Mouse (Mus musculus) limb, embryonic 15.5 days (tissue): ENCODE results near the gene Slc6a13. TPM values are rescaled to one million over a fixed set of nuclear protein-coding genes. Genes with fewer than 3 reads are reported as not detected.

Experiments used
- ATAC-seq: fragments of 200-750 bp; cut with Nextera tagmentation; 2 replicates; pipeline ENCODE4 v1.8.0; 2017; ENCODE audit warnings: low read depth, moderate TSS enrichment; ENCODE audit not compliant: insufficient number of reproducible peaks, low FRiP score, low TSS enrichment
- H3K27ac ChIP-seq: fragments of 300-500 bp; sonication (generic); 2 replicates; pipeline ENCODE4 v1.5.1; 2015; ENCODE audit warnings: moderate library complexity, mild to moderate bottlenecking, inconsistent platforms
- H3K27me3 ChIP-seq: fragments of 300-500 bp; sonication (generic); 2 replicates; pipeline ENCODE4 v1.6.1; 2015; ENCODE audit warnings: inconsistent platforms
- H3K36me3 ChIP-seq: fragments of 300-500 bp; sonication (generic); 2 replicates; pipeline ENCODE4 v1.6.1; 2015; ENCODE audit warnings: inconsistent platforms
- H3K4me1 ChIP-seq: fragments of 300-500 bp; sonication (generic); 2 replicates; pipeline ENCODE4 v1.6.1; 2015; ENCODE audit warnings: inconsistent platforms
- H3K4me2 ChIP-seq: fragments of 300-500 bp; sonication (generic); 2 replicates; pipeline ENCODE4 v1.6.1; 2015; ENCODE audit warnings: mild to moderate bottlenecking, inconsistent platforms
- H3K4me3 ChIP-seq: fragments of 300-500 bp; sonication (generic); 2 replicates; pipeline ENCODE4 v1.5.1; 2015; ENCODE audit warnings: mild to moderate bottlenecking, inconsistent platforms
- H3K9ac ChIP-seq: fragments of 300-500 bp; sonication (generic); 2 replicates; pipeline ENCODE4 v1.6.1; 2015; ENCODE audit warnings: inconsistent platforms
- H3K9me3 ChIP-seq: fragments of 300-500 bp; sonication (generic); 2 replicates; pipeline ENCODE4 v1.6.1; 2016; ENCODE audit warnings: inconsistent platforms
- WGBS: fragments of 180-500 bp; shearing (Covaris S2); methylation state at CpG from one replicate; pipeline ENCODE4 v1.1.7; 2015; 5-methylcytosine and 5-hydroxymethylcytosine counted together
- polyA plus RNA-seq: library from polyadenylated mRNA; unstranded; fragments of >200 nt; fragmentation: Nextera tagmentation; extraction: Ambion mirVana; gene quantifications from 2 replicates; pipeline ENCODE4 v1.2.1, GENCODE M21; 2015

Gene Slc6a13
- polyA plus RNA-seq, 1 experiment from 2014 or later, result 2.3 TPM

DNA sequence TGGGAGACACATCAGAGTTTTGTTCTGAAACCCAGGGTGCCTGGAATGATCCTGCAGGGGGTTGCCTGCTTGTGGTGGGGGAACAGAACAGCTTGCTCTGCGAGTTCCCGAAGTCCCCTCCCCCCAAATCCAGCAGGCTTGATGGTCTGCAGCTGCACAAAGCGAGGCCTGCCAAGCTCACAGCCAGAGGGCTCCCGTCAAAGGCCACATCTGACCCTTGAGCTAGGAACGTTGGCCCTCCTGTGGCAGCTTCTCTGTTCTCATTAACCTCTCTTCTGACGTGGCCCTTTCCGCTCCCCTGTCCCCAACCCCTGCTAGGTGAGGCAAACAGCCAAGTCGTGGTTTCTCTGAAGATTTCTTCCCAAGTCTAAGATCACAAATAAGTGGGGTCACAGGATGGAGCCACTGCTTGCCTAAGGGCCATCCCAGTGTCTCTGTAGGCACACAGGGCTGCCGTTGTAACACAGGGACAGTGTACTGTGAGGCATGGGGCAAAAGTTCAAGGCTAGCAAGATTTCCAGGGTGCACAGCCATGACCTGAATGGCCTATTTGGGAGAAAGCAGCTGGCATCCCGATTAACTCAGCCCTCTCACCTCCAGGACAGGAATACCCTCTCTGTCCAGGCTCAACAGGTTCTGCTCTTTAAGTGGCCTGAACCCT is 30.0 kb downstream of the Slc6a13 start:
- Histone ChIP-seq H3K9me3 (no peaks in the 10 kb centered on the region), H3K36me3 (no peaks in the 10 kb centered on the region), H3K4me2 (no peak overlapping the region), H3K4me3 (no peak overlapping the region), H3K27me3 (no peaks in the 10 kb centered on the region), H3K27ac (no peak overlapping the region), H3K4me1 (peaks cover 21% of the 10 kb centered on the region), H3K9ac (no peak overlapping the region)
- ATAC-seq, result no peak
- 18% methylated on average over 10 of the region's 10 CpGs for WGBS

DNA sequence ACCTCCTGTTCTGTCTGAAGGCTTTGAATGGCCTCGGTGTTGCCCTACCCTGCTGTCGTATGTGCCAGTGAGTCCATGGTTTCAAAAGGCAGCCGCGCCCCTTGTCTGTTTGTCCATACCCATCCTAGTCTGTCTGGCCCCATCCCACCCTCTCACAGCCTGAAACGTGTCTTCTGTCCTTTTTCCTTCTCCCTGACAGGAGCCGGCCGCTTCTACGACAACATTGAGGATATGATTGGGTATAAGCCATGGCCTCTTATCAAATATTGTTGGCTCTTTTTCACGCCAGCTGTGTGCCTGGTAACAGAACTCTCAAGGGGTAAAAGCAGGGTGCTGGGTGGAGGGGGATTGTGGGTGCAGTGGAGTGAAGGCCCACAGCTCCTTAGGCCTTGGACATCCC is 35.8 kb downstream of the Slc6a13 start:
- 85% methylated on average over 9 of the region's 9 CpGs for WGBS
- no peaks in the 10 kb centered on the region for H3K36me3 ChIP-seq
- no peaks in the 10 kb centered on the region for H3K9me3 ChIP-seq
- no peak overlapping the region for H3K4me2 ChIP-seq
- H3K9ac ChIP-seq, result no peak overlapping the region
- H3K27me3 ChIP-seq, result no peaks in the 10 kb centered on the region
- no peak overlapping the region for H3K4me3 ChIP-seq
- H3K4me1 ChIP-seq, result no peaks in the 10 kb centered on the region
- ATAC-seq, result no peak
- no peak overlapping the region for H3K27ac ChIP-seq

DNA sequence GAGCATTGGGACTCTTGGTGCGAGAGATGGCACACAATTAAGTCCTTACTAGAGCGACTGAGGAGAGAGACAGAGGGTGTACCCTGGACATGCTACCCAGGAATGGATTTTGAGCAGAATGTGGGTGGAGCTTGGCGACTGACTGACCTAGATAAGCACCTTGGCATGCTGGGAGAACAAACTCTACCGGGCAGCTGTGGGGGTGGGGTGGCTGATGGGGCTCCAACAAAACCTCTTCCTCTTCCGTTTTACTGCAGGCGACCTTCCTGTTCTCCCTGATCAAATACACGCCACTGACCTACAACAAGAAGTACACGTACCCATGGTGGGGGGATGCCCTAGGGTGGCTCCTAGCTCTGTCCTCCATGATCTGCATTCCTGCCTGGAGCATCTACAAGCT is 36.5 kb downstream of the Slc6a13 start:
- no peak overlapping the region for H3K4me2 ChIP-seq
- ATAC-seq, result no peak
- H3K9ac ChIP-seq, result no peak overlapping the region
- H3K36me3 ChIP-seq, result no peaks in the 10 kb centered on the region
- no peaks in the 10 kb centered on the region for H3K4me1 ChIP-seq
- 66% methylated on average over 8 of the region's 8 CpGs for WGBS
- H3K27me3 ChIP-seq, result no peaks in the 10 kb centered on the region
- no peak overlapping the region for H3K27ac ChIP-seq
- H3K4me3 ChIP-seq, result no peak overlapping the region
- H3K9me3 ChIP-seq, result no peaks in the 10 kb centered on the region

DNA sequence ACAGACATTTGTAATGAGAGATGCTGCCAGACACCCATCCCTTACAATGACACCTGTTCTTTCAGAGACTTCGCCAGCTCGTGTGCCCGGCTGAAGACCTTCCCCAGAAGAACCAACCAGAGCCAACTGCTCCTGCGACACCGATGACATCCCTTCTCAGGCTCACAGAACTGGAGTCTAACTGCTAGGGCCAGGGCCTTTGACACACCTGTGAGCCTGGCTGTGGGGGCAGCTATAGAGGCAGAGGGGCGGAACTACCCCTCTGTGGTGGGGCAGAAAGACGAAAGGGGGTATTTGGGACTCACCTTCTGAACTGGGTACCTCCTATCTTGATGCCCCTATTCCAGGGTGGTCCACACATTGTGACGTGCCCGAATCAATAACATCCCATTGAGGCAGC is 37.2 kb downstream of the Slc6a13 start:
- Histone ChIP-seq H3K4me1 (no peaks in the 10 kb centered on the region), H3K4me2 (no peak overlapping the region), H3K4me3 (no peak overlapping the region), H3K9ac (no peak overlapping the region), H3K27ac (no peak overlapping the region), H3K9me3 (no peaks in the 10 kb centered on the region), H3K27me3 (no peaks in the 10 kb centered on the region), H3K36me3 (no peaks in the 10 kb centered on the region)
- 94% methylated on average over 9 of the region's 9 CpGs for WGBS
- no peak for ATAC-seq

DNA sequence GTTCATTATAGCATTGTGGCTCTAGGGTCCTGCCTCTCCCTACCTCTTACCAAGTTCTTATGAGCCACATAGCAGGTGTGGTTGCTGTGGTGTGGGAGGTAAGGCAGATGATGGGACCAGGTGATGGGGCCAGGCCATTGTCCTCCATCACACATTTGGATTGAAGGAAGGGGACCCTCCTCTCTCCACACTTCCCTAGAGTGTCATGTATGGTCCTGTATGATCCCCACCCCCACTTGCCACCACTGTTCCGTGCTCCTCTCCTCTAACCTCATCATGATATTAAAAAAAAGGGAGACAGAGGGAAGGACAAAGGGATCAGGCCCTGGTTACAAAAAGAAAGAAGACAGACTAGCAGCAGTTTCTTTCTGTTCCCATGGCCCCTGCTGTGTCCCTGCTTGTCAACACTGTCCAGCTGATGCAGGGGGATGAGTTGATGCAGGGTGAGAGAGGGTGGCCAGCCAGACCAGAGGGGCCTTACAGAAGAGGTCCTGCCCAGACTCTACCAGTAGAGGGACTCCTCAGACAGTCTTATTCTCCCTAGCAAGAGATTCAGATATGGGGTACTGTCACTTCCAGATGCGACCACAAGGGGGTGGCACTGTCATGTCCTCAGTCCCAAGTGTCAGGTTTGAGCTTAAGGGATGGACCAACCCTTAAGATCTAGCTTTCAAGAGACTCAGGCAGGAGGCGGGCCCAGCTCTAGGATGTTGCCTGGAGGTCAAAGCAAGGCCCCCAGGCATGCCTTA is 37.9 kb downstream of the Slc6a13 start:
- H3K36me3 ChIP-seq, result no peaks in the 10 kb centered on the region
- WGBS, result 24% methylated on average over 3 of the region's 3 CpGs
- no peak overlapping the region for H3K9ac ChIP-seq
- no peak overlapping the region for H3K4me2 ChIP-seq
- no peak for ATAC-seq
- no peak overlapping the region for H3K27ac ChIP-seq
- H3K4me3 ChIP-seq, result no peak overlapping the region
- H3K27me3 ChIP-seq, result no peaks in the 10 kb centered on the region
- H3K4me1 ChIP-seq, result no peaks in the 10 kb centered on the region
- H3K9me3 ChIP-seq, result no peaks in the 10 kb centered on the region

DNA sequence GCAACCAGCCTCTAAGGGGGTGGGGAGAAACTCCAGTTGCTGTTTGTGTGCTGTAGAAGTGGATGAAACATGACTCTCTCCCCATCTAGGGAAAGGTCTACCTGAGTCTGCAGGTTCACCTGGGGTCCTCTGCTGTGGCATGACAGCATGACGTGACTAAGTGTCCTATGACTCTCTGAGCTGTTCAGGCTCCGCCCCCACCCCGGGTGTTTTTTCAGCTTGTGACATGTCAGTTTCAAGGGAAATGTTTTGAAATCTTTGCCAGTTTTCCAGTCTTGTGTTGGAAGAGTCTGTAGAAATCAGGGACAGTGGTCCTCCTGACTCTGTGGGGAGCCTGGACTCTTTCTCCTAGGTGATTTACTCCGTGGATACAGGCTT is 38.5 kb downstream of the Slc6a13 start:
- H3K36me3 ChIP-seq, result no peaks in the 10 kb centered on the region
- H3K4me1 ChIP-seq, result no peaks in the 10 kb centered on the region
- H3K9me3 ChIP-seq, result no peaks in the 10 kb centered on the region
- H3K27ac ChIP-seq, result no peak overlapping the region
- 38% methylated on average over 4 of the region's 4 CpGs for WGBS
- no peak overlapping the region for H3K4me3 ChIP-seq
- no peaks in the 10 kb centered on the region for H3K27me3 ChIP-seq
- H3K4me2 ChIP-seq, result no peak overlapping the region
- no peak overlapping the region for H3K9ac ChIP-seq
- ATAC-seq, result no peak

DNA sequence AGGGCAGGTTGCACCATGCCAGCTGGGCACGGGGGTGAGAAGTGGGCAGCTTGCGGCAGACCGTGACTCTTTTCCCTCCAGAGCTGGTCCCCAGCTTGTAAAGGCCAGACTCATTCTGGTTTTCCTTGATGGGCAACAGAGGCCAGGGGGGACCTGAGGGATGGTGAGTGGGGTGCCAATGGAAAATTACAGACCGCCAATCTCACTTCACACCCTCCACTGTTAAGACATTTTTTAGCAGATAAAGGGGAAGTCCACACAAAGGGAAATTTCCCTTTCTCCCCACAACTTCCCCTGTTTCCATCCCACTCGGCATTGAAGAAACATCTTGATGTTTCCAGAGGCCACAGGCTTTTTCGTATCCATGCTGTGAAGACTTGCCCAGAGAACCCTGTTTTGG is 41.6 kb downstream of the Slc6a13 start:
- no peak for ATAC-seq
- H3K9me3 ChIP-seq, result no peaks in the 10 kb centered on the region
- H3K27me3 ChIP-seq, result no peaks in the 10 kb centered on the region
- no peak overlapping the region for H3K27ac ChIP-seq
- 83% methylated on average over 6 of the region's 6 CpGs for WGBS
- no peak overlapping the region for H3K4me2 ChIP-seq
- no peak overlapping the region for H3K9ac ChIP-seq
- H3K4me1 ChIP-seq, result no peaks in the 10 kb centered on the region
- no peak overlapping the region for H3K4me3 ChIP-seq
- no peaks in the 10 kb centered on the region for H3K36me3 ChIP-seq

DNA sequence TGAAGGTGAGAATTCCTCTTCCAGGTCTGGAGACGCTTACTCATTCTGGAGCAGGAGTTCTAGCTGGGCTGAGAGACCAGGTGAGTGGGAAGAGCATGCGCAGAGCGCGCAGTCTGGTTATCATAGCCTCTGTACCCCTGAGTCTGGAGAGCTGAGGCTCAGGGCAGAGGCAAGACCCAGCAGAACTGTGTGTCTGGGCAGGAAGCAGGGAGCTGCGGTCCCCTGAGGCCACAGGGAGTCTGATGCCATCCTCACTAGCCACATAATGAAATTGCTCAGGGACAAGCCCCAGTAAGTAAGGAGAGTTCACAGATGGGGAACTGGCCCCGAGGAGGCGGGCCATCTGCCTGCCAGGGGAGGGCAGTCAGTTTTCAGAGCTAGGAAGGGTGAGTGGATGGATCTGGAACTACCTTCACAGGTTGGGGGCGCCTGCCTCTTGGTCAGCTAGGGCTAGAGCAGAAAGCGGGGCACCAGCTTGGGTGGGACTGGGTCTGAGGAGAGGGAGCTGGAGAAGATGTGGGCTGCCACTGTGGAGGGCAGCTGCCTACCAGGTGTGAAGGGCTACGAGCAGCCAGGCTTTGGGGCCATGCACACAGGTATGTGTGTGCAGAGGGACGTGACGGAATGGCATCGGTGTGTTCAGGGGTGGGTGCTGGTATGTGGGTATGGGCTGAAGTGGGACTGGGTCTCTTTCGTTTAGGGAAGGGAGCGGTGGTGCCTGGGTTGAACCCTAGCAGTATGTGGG is 43.2 kb downstream of the Slc6a13 start, which contains the start of gene Slc6a12:
Slc6a12 (plus strand) TSS at position 51 of the 745 bp plus-strand sequence.
- H3K36me3 ChIP-seq, result no peaks in the 10 kb centered on the region
- H3K4me2 ChIP-seq, result no peak within 1 kb of the TSS
- no peaks in the 10 kb centered on the region for H3K9me3 ChIP-seq
- no peak within 1 kb of the TSS for H3K9ac ChIP-seq
- H3K27me3 ChIP-seq, result no peaks in the 10 kb centered on the region
- H3K27ac ChIP-seq, result no peak within 1 kb of the TSS
- no peak within 1 kb of the TSS for H3K4me3 ChIP-seq
- WGBS, result 69% methylated on average over 15 of the region's 15 CpGs
- ATAC-seq, result no peak
- no peaks in the 10 kb centered on the region for H3K4me1 ChIP-seq

DNA sequence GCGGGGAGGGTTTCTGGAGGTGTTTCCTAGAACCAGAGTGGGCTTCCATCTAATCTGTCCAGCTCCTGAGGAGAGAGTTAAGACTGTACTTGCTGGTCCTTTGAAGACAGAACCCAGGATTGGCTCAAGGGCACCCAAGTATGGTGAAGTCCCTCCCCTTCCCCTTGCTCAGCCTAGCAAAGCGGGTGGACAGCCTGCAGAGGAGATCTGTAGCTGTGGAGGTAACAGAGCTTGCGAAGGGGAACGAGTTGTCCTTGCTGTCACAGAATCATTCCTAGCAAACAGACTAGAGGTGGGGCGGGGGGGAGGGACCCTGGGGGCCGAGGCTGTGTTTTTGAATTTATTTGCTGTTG is 43.7 kb downstream of the Slc6a13 start:
- no peak for ATAC-seq
- Histone ChIP-seq H3K27ac (no peak overlapping the region), H3K4me3 (no peak overlapping the region), H3K27me3 (no peaks in the 10 kb centered on the region), H3K4me2 (no peak overlapping the region), H3K9ac (no peak overlapping the region), H3K4me1 (no peaks in the 10 kb centered on the region), H3K9me3 (no peaks in the 10 kb centered on the region), H3K36me3 (no peaks in the 10 kb centered on the region)
- 69% methylated on average over 6 of the region's 6 CpGs for WGBS

DNA sequence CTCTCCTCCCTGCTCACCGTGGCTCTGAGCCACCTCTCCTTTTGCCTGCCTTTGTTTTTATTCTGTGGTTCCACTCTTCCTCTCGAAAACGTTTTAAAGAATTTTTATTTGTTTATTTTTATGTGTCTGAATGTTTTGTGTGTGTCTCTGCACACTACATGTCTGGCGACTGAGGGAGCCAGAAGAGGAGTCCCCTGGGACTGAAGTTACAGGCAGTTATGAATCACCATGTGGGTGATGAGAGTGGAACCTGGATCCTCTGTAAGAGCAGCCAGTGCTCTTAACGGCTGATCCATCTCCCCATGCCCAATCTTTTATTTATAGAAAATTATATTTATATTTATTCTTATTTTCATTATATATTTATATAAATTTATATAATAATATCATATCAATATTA is 44.3 kb downstream of the Slc6a13 start:
- whole genome bisulfite sequencing, result 42% methylated on average over 5 of the region's 5 CpGs
- Histone ChIP-seq H3K27ac (no peak overlapping the region), H3K4me1 (no peaks in the 10 kb centered on the region), H3K27me3 (no peaks in the 10 kb centered on the region), H3K9me3 (no peaks in the 10 kb centered on the region), H3K4me3 (no peak overlapping the region), H3K9ac (no peak overlapping the region), H3K4me2 (no peak overlapping the region), H3K36me3 (no peaks in the 10 kb centered on the region)
- ATAC-seq, result no peak

DNA sequence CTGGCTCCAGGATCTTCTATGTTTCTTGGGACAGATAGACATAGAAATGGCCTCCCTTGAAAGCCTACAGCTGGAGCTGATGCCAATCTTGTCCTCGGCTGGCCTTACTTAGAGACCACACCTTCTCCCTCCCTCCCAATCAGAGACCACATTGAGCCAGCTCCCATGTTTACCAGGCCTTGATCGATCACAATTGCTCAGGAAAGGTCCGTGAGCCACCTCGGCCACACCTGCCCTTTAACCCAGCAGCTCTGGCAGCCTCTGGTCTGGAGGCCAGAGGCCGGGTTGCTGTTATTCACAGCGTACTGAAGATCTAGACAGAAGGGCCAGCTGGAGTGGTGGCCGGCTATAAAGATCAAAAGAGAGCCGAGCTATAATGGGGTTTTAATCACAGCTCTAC is 46.4 kb downstream of the Slc6a13 start:
- no peaks in the 10 kb centered on the region for H3K36me3 ChIP-seq
- no peak overlapping the region for H3K4me2 ChIP-seq
- H3K27ac ChIP-seq, result no peak overlapping the region
- ATAC-seq, result no peak
- H3K4me1 ChIP-seq, result no peaks in the 10 kb centered on the region
- H3K9me3 ChIP-seq, result no peaks in the 10 kb centered on the region
- no peak overlapping the region for H3K9ac ChIP-seq
- no peak overlapping the region for H3K4me3 ChIP-seq
- 17% methylated on average over 8 of the region's 8 CpGs for WGBS
- H3K27me3 ChIP-seq, result no peaks in the 10 kb centered on the region

DNA sequence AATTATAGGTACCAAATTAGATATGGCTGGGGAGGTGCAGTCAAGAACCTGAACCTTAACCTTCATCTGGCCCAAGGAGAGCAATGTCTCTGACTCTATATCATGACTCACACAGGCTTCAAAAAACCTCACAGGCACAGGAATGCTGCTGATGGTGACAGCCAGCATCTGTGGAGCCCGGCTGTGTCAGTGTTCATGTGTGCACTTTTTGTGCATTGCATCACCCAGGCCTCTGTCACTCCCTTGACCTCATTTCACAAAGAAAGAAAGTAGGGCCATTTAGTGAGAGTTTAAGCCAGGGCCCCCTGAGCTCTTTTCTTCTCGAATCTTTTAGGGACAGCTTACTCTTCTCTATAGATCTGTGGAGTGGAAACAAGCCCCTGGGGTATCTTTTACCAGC is 52.2 kb downstream of the Slc6a13 start:
- Histone ChIP-seq H3K4me1 (no peaks in the 10 kb centered on the region), H3K36me3 (no peaks in the 10 kb centered on the region), H3K9ac (no peak overlapping the region), H3K4me3 (no peak overlapping the region), H3K27me3 (no peaks in the 10 kb centered on the region), H3K9me3 (no peaks in the 10 kb centered on the region), H3K27ac (no peak overlapping the region), H3K4me2 (no peak overlapping the region)
- 42% methylated on average over 2 of the region's 2 CpGs for WGBS
- no peak for ATAC-seq
